Mouse (Mus musculus) cerebellum, adult 18-20 months (tissue): ENCODE data around the gene 4930558K02Rik.

ENCODE experiments used
- DNase-seq, 2 experiments: peaks; one replicate each; pipeline ENCODE4 v3.0.0; 2021

The 4930558K02Rik gene

DNA sequence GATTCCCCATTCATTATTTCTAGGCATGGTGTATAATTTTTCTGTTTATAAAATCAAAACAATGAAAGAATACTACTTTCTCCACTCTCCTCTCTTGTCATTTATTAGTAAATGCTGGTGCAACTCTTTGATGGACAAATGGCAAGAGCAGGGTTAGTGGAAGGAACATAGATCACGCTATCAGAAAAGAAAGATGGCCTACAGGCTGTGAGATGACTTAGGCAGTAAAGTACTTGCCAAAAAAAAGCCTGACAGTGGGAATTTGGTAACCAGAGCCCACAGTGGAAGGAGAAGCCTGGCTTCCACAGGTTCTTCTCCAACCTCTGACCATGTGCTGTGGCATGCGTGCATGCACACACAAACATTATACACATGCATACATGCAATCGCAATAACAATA is 84.4 kb downstream of the 4930558K02Rik start:
- no peak for DNase-seq

GRCm38 (mm10) chr1:161894553-161894952 is 84.9 kb downstream of the 4930558K02Rik start:
- no peak for DNase-seq

GRCm38 (mm10) chr1:161894126-161894525 is 85.3 kb downstream of the 4930558K02Rik start:
- no peak for DNase-seq
